Mouse (Mus musculus) layer of hippocampus, adult 11-12 months (tissue): ENCODE results near the gene Ddx56.
"Not testable (repeated sequence)": the region's sequence is repeated elsewhere in the genome, so short reads cannot be mapped to it uniquely, and the experiment has no call there.

Experiments
- DNase-seq: peaks from one replicate; pipeline ENCODE4 v3.0.0; 2022; ENCODE audit warnings: low spot score

Ddx56 gene

DNA sequence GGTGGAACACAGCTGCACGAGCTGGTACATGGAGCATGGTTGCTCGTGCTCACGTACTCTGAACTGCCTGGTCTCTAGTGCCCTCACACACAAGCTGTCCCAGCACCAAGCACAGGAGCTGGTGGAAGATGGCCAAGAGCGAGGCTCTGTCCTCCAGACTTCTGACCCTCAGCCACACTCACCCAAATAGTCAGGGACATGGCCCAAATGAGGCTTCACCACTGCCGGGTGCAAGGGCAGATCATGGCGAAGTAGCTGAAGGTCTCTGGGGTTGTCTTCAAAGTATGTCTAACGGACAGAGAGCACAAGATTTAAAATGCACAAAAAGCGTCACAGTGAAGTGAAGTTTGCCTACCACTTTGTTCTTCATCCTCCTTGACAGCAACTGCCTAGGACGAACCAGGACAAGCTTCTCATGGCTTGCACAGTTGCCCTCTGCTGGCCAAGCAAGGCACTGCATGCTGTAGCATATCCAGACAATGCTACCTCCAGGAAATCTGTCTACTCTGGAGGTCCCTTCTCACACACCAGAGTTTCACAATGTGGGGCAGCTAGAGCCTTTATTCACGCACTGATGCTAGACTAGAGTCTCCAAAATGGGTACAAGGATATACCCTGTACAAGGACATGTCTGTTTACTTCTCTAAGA is 6.0 kb downstream of the Ddx56 start:
- peak; percentile 76 for DNase-seq

DNA sequence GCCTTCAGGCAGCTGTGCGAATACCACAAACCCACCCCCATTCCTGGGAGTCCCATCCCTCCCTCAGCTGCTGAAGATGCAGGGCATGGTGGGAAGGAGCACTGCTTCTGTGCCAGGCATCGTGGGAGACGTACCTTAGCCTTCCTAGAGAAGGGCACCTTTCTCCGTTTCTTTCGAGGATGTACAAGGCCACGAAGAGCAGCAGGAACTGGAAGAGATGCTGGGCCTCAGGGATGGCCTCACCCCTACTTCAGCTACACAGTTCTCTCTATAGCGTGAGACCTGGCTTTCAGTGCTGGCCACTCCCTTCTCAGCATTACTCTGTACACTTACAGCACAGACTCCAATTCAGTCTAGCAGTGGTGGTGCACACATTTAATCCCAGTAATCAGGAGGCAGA is 8.2 kb downstream of the Ddx56 start:
- DNase-seq: no peak

DNA sequence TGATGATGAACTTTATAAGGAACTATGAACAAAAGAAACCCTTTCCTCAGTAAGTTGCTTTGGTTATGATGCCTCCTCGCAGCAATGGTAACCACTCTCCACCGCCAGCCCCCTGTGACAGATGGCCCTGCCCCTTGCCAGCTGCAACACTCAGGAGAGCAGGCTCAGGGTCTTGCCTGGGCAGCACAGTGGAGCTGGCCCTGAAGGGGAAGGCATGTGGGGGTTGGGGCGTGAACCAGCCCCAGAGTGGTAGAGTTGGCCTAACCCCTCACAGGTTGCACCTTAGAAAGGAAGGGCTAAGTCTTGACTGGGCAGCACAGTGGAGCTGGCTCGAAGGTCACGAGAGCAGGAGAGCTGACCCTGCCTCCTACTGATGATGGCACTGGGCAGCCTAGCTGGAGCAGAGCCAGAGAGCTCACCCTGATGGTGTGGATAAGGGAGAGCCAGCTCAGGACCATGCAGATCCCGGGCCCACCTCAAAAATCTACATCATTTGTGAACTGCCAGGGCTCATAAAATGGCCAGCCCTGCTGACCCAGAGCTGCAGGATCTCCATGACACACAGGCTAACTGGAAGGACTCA is 11.0 kb downstream of the Ddx56 start:
- DNase-seq: no peak

DNA sequence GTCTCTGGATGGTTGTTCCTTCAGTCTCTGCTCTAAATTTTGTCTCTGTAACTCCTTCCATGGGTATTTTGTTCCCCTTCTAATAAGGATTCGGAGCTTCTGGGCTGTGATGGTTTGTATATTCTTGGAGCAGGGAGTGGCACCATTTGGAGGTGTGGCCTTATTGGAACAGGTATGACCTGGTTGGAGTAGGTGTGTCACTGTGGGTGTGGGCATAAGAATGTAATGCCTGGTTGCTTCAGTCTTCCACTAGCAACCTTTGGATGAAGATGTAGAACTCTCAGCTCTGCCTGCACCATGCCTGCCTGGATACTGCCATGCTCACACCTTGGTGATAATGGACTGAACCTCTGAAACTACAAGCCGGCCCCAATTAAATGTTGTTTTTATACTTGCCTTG is 13.0 kb downstream of the Ddx56 start:
- not testable (repeated sequence) for DNase-seq

DNA sequence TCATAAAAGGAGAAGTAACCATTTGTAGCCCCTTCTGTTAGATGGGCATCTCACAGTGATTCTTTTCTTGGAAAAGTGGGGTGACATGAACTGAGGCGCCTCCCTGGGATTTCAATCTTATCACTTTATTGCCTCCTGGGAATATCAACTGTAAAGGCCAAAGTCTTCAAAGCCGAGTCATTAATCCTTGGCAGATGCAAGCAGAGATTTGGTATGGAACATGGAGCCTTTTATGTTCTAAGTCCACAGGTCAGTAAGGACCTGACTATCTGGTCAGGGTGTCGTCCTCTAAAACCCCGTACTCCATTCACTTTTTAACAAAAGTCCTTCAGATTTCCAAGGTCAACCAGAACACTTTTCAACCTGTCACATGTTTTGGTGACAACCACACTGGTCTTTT is 14.7 kb downstream of the Ddx56 start:
- DNase-seq: no peak

DNA sequence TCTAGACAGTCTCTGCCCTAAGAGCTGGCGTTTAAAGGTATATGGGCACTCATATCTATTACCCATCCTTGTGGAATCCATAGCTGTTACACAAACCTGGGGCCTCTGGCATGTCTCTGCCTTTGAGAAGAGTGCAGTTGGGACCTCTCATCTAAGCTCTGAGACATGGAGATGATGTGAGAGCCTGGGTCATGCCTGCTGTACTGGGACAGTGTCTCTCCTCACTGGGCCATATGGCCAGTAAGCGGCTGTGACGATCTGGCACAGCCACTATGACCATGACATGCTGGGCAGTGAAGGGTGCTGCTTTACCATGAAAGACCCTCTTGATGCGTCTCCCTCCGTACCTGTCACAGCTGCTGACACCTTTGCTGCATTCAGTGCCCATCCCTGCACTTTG is 15.3 kb downstream of the Ddx56 start:
- DNase-seq: no peak

DNA sequence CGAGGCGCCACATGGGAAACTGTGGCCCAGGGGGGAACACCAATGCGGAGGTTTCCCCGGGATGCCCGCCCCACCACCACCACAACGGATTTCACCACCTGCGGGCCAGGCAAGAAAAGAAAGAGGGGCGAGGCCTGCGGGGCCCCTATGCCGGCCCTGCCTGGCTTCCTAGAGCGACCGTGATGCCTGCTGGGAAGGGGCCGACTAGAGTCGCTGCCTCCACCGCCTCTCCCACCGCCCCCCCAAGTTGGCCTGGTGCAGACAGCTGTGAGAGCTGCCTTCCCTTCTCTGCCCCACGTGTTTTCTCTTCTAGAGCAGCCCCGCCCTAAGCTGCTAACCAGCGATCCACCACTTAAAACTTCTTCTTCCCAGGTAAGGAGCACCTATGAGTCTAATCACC is 22.9 kb downstream of the Ddx56 start:
- no peak for DNase-seq

DNA sequence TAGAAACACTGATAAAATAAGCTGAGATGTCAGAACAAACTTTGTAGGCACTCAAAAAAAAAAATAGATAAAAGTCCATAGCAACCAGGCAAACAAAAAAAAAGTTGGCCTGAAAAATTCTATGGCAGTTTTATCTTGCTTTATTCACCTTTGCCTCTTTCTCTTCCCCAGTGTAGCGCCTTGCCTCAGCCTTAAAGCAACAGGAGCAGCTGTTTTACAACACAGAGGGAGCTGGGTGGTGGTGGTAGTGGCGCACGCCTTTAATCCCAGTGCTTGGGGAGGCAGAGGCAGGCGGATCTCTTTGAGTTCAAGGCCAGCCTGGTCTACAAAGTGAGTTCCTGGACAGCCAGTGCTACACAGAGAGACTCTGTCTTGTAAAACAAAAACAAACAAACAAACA is 34.5 kb downstream of the Ddx56 start:
- DNase-seq: no peak

DNA sequence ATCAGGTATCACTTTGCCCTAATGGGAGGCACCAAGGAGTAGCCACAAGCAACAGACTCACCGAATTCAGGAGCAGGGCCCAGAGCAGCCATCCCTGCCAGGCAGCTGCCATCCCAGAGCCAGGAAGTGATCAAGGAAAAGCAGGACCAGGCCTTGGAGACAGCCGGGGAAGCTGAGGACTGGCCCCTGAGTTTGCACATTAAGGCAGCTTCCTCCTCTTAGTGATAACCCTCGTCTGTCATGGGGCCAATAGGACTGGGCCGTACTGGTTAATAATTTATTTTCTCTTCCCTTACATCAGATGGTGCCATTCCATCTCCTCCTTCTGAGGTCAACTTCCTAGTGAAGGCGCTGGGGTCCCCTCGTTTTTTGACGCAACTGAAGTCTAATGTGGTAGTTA is 37.6 kb downstream of the Ddx56 start, which contains the start of gene Npc1l1:
Npc1l1 (minus strand) TSS at position 132 of the 400 bp plus-strand sequence.
- no peak for DNase-seq

DNA sequence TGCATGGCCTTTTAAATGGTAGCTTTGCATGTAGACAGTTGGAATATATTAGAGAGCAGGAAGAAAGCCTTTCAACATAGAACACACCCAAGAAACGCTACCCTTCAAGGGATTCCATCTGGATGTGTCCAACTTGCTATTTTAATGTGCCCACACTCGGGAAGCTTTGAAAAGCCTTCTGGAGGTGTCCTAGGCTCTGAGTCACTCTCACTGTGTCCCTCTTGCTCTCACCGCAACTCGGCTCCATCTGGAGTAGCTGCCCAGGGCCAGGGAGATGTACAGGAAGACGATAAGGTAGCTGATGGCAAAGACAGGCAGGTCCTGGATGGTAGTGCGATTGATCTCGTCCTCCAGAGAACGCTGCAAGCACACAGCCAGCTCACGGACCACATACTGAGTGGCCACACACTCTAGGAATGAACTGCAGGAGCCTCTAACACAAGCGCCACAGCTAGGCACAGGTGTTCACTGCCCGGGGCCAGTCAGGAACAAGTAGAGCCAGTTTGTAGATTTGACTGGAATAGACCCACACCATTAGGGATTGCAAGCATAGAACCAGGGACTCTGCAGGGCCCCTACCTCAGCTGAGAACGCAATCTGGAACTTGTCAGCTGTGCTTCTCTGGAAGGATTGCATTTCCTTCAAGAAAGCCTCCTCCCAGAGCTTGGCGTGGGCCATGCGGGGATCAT is 42.9 kb downstream of the Ddx56 start:
- peak; percentile 21 for DNase-seq

DNA sequence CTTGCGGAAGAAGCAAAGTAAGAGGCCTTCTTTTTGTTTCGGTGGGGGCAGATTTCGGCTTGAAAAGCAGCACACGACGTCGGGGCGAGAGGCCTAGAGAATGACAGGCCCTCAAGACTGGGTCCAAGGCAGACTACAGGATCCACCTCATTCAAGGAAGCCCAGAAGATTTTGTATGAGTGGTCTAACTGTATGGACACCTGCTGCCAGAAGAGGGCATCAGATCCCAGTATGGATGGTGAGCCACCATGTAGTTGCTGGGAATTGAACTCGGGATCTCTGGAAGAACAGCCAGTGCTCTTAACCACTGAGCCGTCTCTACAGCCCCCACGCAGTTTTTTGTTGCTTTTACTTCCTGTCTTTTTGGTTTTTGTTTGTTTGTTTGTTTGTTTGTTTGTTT is 45.4 kb downstream of the Ddx56 start:
- no peak for DNase-seq

DNA sequence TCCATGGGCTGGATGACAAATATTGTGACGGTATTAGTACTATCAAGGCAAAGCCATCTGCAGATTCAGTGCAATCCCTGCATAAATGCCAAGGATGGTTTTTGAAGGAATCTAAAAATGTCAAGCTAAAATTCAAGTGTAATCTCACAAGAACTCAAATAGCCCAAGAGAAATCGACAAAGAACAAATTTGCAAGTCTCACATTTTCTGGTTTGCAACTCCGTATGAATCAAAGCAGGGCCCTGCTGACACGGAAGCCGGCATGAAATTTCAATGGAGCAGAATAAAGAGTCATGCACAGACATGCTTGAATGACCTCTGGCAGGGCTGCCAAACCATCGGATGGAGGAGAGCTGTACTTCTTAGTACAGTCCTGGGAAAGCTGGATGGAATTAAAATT is 47.6 kb downstream of the Ddx56 start:
- no peak for DNase-seq

DNA sequence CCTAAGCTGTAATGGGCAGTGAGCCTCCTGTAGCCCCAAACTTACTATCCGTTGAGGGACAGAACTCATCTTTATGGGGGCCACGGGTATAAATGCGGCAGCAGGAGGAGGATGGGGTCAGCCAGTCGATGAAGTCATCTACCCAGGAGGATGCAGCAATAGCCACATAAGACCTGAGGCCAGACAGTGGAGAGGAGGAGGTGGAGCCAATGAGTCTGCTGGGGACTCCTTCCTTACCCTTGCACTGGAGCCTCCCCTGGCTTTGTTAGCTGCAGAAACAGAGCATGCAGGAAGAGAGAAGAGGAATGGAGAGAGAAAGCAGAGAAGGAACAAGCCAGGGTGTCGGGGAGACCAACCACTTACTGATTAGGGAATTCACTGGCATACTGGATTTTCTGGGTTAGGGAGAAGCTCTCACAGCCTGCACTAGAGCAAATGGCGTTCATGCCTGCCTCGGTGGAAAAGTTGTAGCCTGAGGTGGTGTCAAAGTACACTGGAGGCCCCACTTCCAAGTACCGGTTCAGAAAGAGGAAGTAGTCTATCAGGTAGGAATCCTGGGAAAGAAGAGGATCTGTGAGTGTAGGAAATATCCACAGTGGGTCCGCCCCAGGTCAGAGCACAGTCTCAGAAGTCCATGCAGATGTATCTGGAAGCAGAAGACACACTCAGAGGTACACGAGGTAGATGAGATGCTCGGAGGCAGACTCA is 49.2 kb downstream of the Ddx56 start:
- no peak for DNase-seq

DNA sequence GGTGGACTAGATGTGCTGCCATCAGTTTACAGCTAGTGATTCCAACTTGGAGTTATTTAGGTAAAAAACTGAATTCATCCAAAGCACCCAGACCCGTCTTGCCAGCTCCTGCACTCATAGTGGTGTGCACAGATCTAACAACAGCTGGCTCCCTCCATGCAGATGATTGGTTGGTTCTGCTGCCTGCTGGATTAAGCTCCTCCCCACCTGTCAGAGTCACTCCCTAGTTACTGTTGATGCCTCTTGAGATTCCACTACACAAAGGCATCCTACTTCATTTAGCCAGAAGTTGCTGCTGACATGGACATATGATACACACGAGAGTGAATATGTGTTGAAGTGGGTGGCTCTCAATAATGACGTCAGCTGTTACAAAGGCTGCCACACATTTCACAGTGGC is 50.7 kb downstream of the Ddx56 start:
- DNase-seq: no peak
